Mouse (Mus musculus) spleen, adult 2 months (tissue): ENCODE data around the gene Npl. TPM values are rescaled to one million over a fixed set of nuclear protein-coding genes. Genes with fewer than 3 reads are reported as not detected.
A peak's percentile ranks its signal among the peaks of the same experiment; 100 is the strongest.

Experiments used
- DNase-seq, 2 experiments: peaks; one replicate each; pipeline versions ENCODE4 v3.0.0 to v3.0.0-alpha.2; 2012 to 2021; ENCODE audit warnings: low spot score in 2 of 2, low read depth in 1 of 2
- H3K27ac ChIP-seq: fragments of 200-500 bp; 2 replicates; pipeline ENCODE4 v1.5.1; 2012; ENCODE audit warnings: low read length, inconsistent platforms; ENCODE audit not compliant: insufficient read depth
- H3K27me3 ChIP-seq: fragments of 200-500 bp; 2 replicates; pipeline ENCODE4 v1.6.1; 2012; ENCODE audit warnings: mild to moderate bottlenecking, moderate library complexity, low read length, inconsistent platforms; ENCODE audit not compliant: control insufficient read depth, insufficient read depth
- H3K36me3 ChIP-seq: fragments of 200-500 bp; 2 replicates; pipeline ENCODE4 v1.6.1; 2012; ENCODE audit warnings: mild to moderate bottlenecking, low read length, inconsistent platforms; ENCODE audit not compliant: control insufficient read depth, insufficient read depth
- H3K4me1 ChIP-seq: fragments of 200-500 bp; 2 replicates; pipeline ENCODE4 v1.6.1; 2011; ENCODE audit warnings: inconsistent platforms; ENCODE audit not compliant: control insufficient read depth, insufficient read depth, insufficient read length
- H3K4me3 ChIP-seq: fragments of 200-500 bp; 2 replicates; pipeline ENCODE4 v1.5.1; 2011; ENCODE audit warnings: mild to moderate bottlenecking, inconsistent platforms; ENCODE audit not compliant: insufficient read depth, insufficient read length; ENCODE audit errors: extremely low read depth
- CTCF ChIP-seq: fragments of 200-500 bp; IDR thresholded peaks from 2 replicates; pipeline ENCODE4 v1.5.1; 2011; ENCODE audit warnings: mild to moderate bottlenecking, inconsistent platforms; ENCODE audit not compliant: insufficient read depth, insufficient read length, insufficient replicate concordance; ENCODE audit errors: extremely low read depth
- POLR2A ChIP-seq: fragments of 200-500 bp; IDR thresholded peaks from 2 replicates; pipeline ENCODE4 v1.6.1; 2011; ENCODE audit warnings: low read depth, low read length, inconsistent platforms
- WGBS: fragments of 180-500 bp; shearing (Covaris S2); methylation state at CpG from one replicate; pipeline ENCODE4 v1.1.7; 2018; 5-methylcytosine and 5-hydroxymethylcytosine counted together
- polyA plus RNA-seq: library from polyadenylated mRNA; depleted of rRNA; stranded (reverse); fragments of >200 nt; gene quantifications from 2 replicates; pipeline ENCODE4 v1.2.3, GENCODE M21; 2012; rRNA removed

Gene Npl
- polyA plus RNA-seq, 1 experiment = 1.9 TPM

DNA sequence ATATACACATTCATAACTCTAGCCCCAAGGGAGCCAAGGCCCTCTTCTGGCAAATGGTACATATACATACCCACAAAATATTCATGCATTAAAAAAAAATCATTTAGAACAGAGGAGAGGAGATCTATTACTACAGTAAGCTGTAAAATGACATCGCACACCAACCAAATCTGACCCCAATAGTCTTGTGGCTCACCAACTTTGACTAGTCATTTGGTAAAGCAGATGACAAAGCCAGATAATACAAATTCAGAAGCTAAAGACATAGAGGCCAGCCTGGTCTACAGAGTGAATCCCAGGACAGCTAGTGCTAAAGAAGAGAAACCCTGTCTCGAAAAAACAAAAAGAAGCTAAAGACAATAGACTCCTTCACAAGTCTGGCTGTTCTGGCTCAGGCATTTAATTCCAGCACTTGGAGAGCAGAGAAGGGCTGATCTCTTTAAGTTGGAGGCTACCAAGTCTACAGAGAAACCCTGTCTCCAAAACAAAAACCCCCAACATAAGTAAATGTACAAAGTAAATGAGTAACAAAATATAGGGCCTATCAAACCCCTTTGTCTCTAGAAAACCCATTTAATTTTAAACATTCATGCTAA is 64.5 kb downstream of the Npl start:
- TF ChIP-seq POLR2A (no peak), CTCF (no peak)
- H3K27ac ChIP-seq = no peak overlapping the region
- H3K4me3 ChIP-seq = peak overlapping the region; percentile 13; the same call in 1 of the 2 replicates
- WGBS = 15% methylated on average over 2 of the region's 2 CpGs
- peaks cover 8% of the 10 kb centered on the region for H3K36me3 ChIP-seq
- no peaks in the 10 kb centered on the region for H3K27me3 ChIP-seq
- peaks cover 18% of the 10 kb centered on the region for H3K4me1 ChIP-seq
- DNase-seq = no peak

GRCm38 (mm10) chr1:153481025-153481412 is 68.8 kb downstream of the Npl start:
- Histone ChIP-seq H3K36me3 (peaks cover 34% of the 10 kb centered on the region), H3K4me3 (no peak overlapping the region), H3K4me1 (peaks cover 7% of the 10 kb centered on the region; the same call in 1 of the 2 replicates), H3K27me3 (no peaks in the 10 kb centered on the region), H3K27ac (no peak overlapping the region)
- DNase-seq = no peak
- TF ChIP-seq POLR2A = no peak
- no peak for TF ChIP-seq CTCF
- 70% methylated on average over 1 of the region's 1 CpGs for WGBS

DNA sequence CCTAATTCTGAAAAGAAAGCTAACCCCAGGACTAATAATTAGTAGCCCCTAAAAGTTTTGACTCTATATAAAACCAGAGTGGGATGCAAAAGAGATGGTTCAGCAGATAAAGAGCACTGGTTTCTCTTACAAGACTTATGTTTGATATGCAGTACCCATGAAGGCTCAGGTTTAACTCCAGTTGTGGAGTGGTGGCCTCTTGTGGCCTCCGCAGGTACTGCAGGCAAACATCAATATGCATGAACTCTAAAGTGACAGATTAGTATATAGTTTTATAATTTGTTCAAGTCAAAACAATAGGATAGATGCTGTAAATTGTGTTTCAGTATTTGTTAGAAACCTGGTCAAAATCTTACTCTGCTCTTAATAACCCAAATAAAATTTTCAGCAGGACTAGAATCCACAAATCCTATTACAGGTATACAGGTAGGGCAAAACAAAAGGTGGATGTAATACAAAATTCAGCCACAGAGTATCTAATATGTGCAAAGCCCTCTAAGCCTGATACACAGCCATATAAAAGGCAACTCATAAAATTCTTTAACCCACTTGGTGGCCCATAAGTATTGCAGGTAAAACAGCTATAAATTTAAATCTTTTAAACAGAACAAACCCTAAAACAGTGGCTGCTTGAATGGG is 69.3 kb downstream of the Npl start:
- H3K4me1 ChIP-seq = peaks cover 6% of the 10 kb centered on the region; the same call in 1 of the 2 replicates
- no peak overlapping the region for H3K4me3 ChIP-seq
- DNase-seq = peak; percentile 57 to 77
- H3K27me3 ChIP-seq = no peaks in the 10 kb centered on the region
- H3K27ac ChIP-seq = no peak overlapping the region
- 29% methylated on average over 1 of the region's 1 CpGs for WGBS
- peaks cover 34% of the 10 kb centered on the region for H3K36me3 ChIP-seq
- peak; percentile 47; the same call in 1 of the 2 replicates for TF ChIP-seq CTCF
- TF ChIP-seq POLR2A = no peak

GRCm38 (mm10) chr1:153479296-153479695 is 70.5 kb downstream of the Npl start:
- TF ChIP-seq CTCF (no peak), POLR2A (no peak)
- H3K27ac ChIP-seq = no peak overlapping the region
- no peak for DNase-seq
- peaks cover 2% of the 10 kb centered on the region; the same call in 1 of the 2 replicates for H3K4me1 ChIP-seq
- no peaks in the 10 kb centered on the region for H3K27me3 ChIP-seq
- no peak overlapping the region for H3K4me3 ChIP-seq
- peaks cover 40% of the 10 kb centered on the region for H3K36me3 ChIP-seq
- WGBS = 97% methylated on average over 1 of the region's 1 CpGs

DNA sequence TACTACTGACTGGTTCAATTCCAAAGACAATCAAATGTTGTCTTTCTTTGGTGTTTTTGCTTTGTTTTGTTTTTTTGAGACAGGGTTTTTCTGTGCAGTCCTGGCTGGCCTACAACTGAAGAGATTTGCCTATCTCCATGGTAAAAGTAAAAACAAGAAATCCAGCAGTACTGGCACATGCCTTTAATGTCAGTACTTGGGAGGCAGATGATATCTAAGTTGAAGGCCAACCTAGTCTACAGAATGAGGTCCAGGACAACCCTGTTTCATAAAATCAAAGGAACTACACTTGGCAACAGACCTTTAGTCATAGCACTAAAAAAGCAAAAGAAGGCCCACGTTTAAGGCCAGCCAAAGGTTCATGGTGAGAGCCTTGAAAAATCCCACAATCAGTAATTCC is 88.0 kb downstream of the Npl start:
- no peaks in the 10 kb centered on the region for H3K4me1 ChIP-seq
- H3K27ac ChIP-seq = no peak overlapping the region
- no peaks in the 10 kb centered on the region for H3K27me3 ChIP-seq
- 89% methylated on average over 1 of the region's 1 CpGs for WGBS
- H3K4me3 ChIP-seq = no peak overlapping the region
- no peak for TF ChIP-seq POLR2A
- no peak for TF ChIP-seq CTCF
- DNase-seq = no peak
- H3K36me3 ChIP-seq = peaks cover 48% of the 10 kb centered on the region

GRCm38 (mm10) chr1:153456137-153456536 is 93.7 kb downstream of the Npl start:
- no peaks in the 10 kb centered on the region for H3K4me1 ChIP-seq
- H3K27me3 ChIP-seq = no peaks in the 10 kb centered on the region
- no peak for TF ChIP-seq POLR2A
- no peak for TF ChIP-seq CTCF
- H3K4me3 ChIP-seq = no peak overlapping the region
- DNase-seq = no peak
- H3K27ac ChIP-seq = no peak overlapping the region
- 91% methylated on average over 5 of the region's 5 CpGs for WGBS
- H3K36me3 ChIP-seq = peaks cover 34% of the 10 kb centered on the region

GRCm38 (mm10) chr1:153453146-153453642 is 96.7 kb downstream of the Npl start:
- no peaks in the 10 kb centered on the region for H3K4me1 ChIP-seq
- no peaks in the 10 kb centered on the region for H3K27me3 ChIP-seq
- TF ChIP-seq POLR2A (no peak), CTCF (no peak)
- WGBS = 89% methylated on average over 3 of the region's 3 CpGs
- no peak overlapping the region for H3K4me3 ChIP-seq
- H3K36me3 ChIP-seq = peaks cover 17% of the 10 kb centered on the region
- H3K27ac ChIP-seq = no peak overlapping the region
- DNase-seq = no peak

Other genes with a start within 250 kb of the Npl start
- gene Lamc1, start 217.3 kb downstream of the Npl start, polyA plus RNA-seq = 13.0 and 15.7 TPM in 2 replicates
- gene Shcbp1l, start 124.9 kb downstream of the Npl start, polyA plus RNA-seq = 0.49 and 0.67 TPM in 2 replicates
- 8.5 and 10.9 TPM in 2 replicates for gene Dhx9, start 62.4 kb downstream of the Npl start, polyA plus RNA-seq
- 0.02 TPM in 2 replicates for gene Rgs8, start 103.0 kb upstream of the Npl start, polyA plus RNA-seq
- gene Rgs16, start 190.3 kb upstream of the Npl start, polyA plus RNA-seq = 0.88 and 1.2 TPM in 2 replicates
- 5.1 and 7.0 TPM in 2 replicates for gene Rnasel, start 199.4 kb upstream of the Npl start, polyA plus RNA-seq